8 mouse cellular contexts compared by ENCODE assay signal in genomic region chr10:76344711-76345539, GRCm38 (mm10). TPM values are rescaled to one million over a fixed set of nuclear protein-coding genes. Genes with fewer than 3 reads are reported as not detected.
DNase-seq lines count a peak whose midpoint lies in the region; ATAC-seq lines count a peak whose summit lies in the region.

Dip2a (minus strand) TSS chr10:76345291.

- DNase-seq in adipocyte (ENCODE audit: low spot score), result peak; percentile 81
- DNase-seq in embryo, embryonic 10 days (ENCODE audit: low spot score), result peak; percentile 89
- peak; percentile 94 for DNase-seq in gastrocnemius, postnatal 14 days
- peak; percentile 90 to 96 for DNase-seq in left cerebral cortex, postnatal 10 days (ENCODE audit: extremely low spot score in 1 of 2, low spot score in 2 of 2)
- peak; percentile 96 for DNase-seq in right cerebral cortex, postnatal 25 days
- DNase-seq in urinary bladder, postnatal 4 days (ENCODE audit: low spot score in 2 of 2), result peak; percentile 92 to 95

- intact Hi-C loops in gastrocnemius, postnatal 14 days (cut with DNase I; ENCODE audit: low total_unique reads), result no loop called here
- intact Hi-C loops in left cerebral cortex, postnatal 10 days (cut with DNase I), result no loop called here

- ATAC-seq in inflammation-experienced regulatory T-cells, adult 6 months, result peak; percentile 90
- peak; percentile 90 for ATAC-seq in megakaryocyte-erythroid progenitor cell, adult 5-6 weeks (replicated peaks; ENCODE audit: low FRiP score, low TSS enrichment, poor library complexity, severe bottlenecking)

RNA-seq across cellular contexts. Expression of gene Dip2a, which starts in this region (rescaled TPM):
- total RNA-seq in gastrocnemius, postnatal 14 days (2021), result 1 to 10 TPM; 7.6 to 9.3 TPM
- polyA plus RNA-seq in inflammation-experienced regulatory T-cells, adult 6 months (2017; shearing (Covaris generic)), result 1 to 10 TPM; 1.4 to 2.3 (median 1.7) TPM
- 10 to 100 TPM; 62.9 to 64.1 TPM for total RNA-seq in left cerebral cortex, postnatal 10 days (2021)
- 1.6 and 2.4 TPM in 2 replicates for total RNA-seq in megakaryocyte-erythroid progenitor cell, adult 5-6 weeks (2014; fragmentation: Nextera tagmentation)
- 0.76 and 3.1 TPM in 2 replicates for total RNA-seq in megakaryocyte-erythroid progenitor cell, adult 5-6 weeks (2017)

Comparison
In these comparisons a context has a peak if more than half of its experiments do, and no peak if none do; other contexts are left out.
1. Peak in every context shown above with its lines: DNase-seq and ATAC-seq.
2. RNA of gene Dip2a (total RNA-seq): 62.9 to 64.1 TPM in left cerebral cortex, postnatal 10 days; 7.6 to 9.3 TPM in gastrocnemius, postnatal 14 days and 0.76 to 3.1 TPM in megakaryocyte-erythroid progenitor cell, adult 5-6 weeks; every median in the first group is over 4 times any median in the second.